Comparison of ENCODE assay signal across 24 mouse cellular contexts in the genomic region with DNA sequence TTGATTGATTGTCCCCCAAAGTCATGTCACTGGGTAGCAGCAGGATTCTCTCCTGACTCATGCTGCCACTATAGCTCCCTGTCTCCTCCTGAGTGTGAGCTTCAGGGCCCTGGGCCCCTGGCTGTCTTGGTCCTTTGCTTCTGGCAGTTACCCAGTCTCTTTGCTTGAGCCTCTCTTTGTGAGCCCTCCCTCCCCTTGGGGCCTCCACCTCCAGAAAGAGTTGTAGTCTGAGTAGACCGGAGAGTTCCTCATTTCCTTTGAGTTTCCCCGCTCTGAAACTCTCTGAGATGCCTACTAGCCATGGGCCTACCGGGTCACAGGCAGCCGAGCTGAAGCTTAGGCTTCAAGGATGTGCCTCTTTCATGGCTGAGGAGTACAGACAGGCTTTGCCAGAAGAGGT. TPM values are rescaled to one million over a fixed set of nuclear protein-coding genes. Genes with fewer than 3 reads are reported as not detected.
A peak's percentile ranks its signal among the peaks of the same experiment; 100 is the strongest.
DNase-seq lines count a peak whose midpoint lies in the region; ATAC-seq and TF ChIP-seq lines count a peak whose summit lies in the region.
"Had no signal": no experiment of that assay in that cellular context is flagged by ENCODE, and none has a peak within 500 bp of the region (broad histone marks: within the 10 kb centered on the region; RNA-seq: fewer than 3 reads in every experiment).

No protein-coding gene starts in this region.

- dilution Hi-C loops in CH12.LX (cut with MboI; ENCODE audit: extremely low pct_ligation_motif_present, extremely low pct_unique_long_range_greater_than_20kb, low sequenced_read_pairs) = no loop called here

- DNase-seq in heart, adult 11 months = peak; percentile 60
- no peak for DNase-seq in liver, embryonic 13.5 days
- DNase-seq in liver (no peak), CH12.LX (ENCODE audit: extremely low read depth) (peak; percentile 25)
- DNase-seq: adrenal gland, adult 2 months; adrenal gland, postnatal 10 days; adrenal gland, postnatal 36 days; B cell, adult 2 months; cerebellum, adult 11-12 months; cerebellum, adult 2 months; cerebellum, adult 9-10 months; cerebellum, postnatal 10 days; cerebellum, postnatal 25 days; forebrain, postnatal 0 days had no signal

- no peak overlapping the region for H3K27ac ChIP-seq in heart, embryonic 12.5 days (ENCODE audit: poor library complexity, severe bottlenecking)
- H3K27ac ChIP-seq in liver, embryonic 13.5 days = peak overlapping the region; percentile 40; the same call in 1 of the 2 replicates
- H3K27ac ChIP-seq in CH12.LX (ENCODE audit: insufficient read depth, low read depth) = no peak overlapping the region
- no peak overlapping the region for H3K27ac ChIP-seq in intestine, embryonic 16.5 days (ENCODE audit: low read length)
- H3K27ac ChIP-seq: embryonic facial prominence, embryonic 10.5 days; embryonic facial prominence, embryonic 12.5 days; forebrain, embryonic 13.5 days; forebrain, embryonic 15.5 days had no signal

- TF ChIP-seq RAD21 in CH12.LX (IDR thresholded peaks at IDR 0.05; ENCODE audit: low read depth, low read length) = no peak

- H3K4me2 ChIP-seq in heart, embryonic 12.5 days = no peak overlapping the region
- H3K4me2 ChIP-seq in liver, embryonic 13.5 days = no peak overlapping the region
- H3K4me2 ChIP-seq in CH12.LX (ENCODE audit: insufficient read depth, low read depth, poor library complexity, severe bottlenecking) = no peak overlapping the region
- no peak overlapping the region for H3K4me2 ChIP-seq in intestine, embryonic 16.5 days (ENCODE audit: low read depth, low read length)
- H3K4me2 ChIP-seq: embryonic facial prominence, embryonic 12.5 days; forebrain, embryonic 13.5 days; forebrain, embryonic 15.5 days had no signal

- no peak overlapping the region for H3K9ac ChIP-seq in heart, embryonic 12.5 days
- peak overlapping the region; percentile 15; the same call in 1 of the 2 replicates for H3K9ac ChIP-seq in liver, embryonic 13.5 days
- no peak overlapping the region for H3K9ac ChIP-seq in CH12.LX (ENCODE audit: insufficient read depth, low read depth)
- no peak overlapping the region for H3K9ac ChIP-seq in intestine, embryonic 16.5 days (ENCODE audit: low read depth, low read length)
- H3K9ac ChIP-seq: embryonic facial prominence, embryonic 12.5 days; forebrain, embryonic 13.5 days; forebrain, embryonic 15.5 days; forebrain, postnatal 0 days had no signal

- no peaks in the 10 kb centered on the region for H3K79me2 ChIP-seq in CH12.LX (replicated peaks; ENCODE audit: control insufficient read depth, extremely low read depth, insufficient read depth, poor library complexity, severe bottlenecking)

- 83% methylated on average over 4 of the region's 4 CpGs for WGBS in heart, embryonic 12.5 days
- 46% methylated on average over 4 of the region's 4 CpGs for WGBS in liver, embryonic 13.5 days (ENCODE audit: insufficient replicate concordance)
- WGBS in intestine, embryonic 16.5 days = 79% methylated on average over 4 of the region's 4 CpGs

- in situ Hi-C loops in CH12.LX (cut with MboI; ENCODE audit: low pct_ligation_motif_present, low pct_unique_long_range_greater_than_20kb, low sequenced_read_pairs) = no loop called here

- H3K4me1 ChIP-seq in heart, embryonic 12.5 days (replicated peaks) = peaks cover 11% of the 10 kb centered on the region
- H3K4me1 ChIP-seq in liver, embryonic 13.5 days (replicated peaks) = peaks cover 43% of the 10 kb centered on the region
- peaks cover 3 to 13% of the 10 kb centered on the region in 2 experiments; a peak in 3 of 4 replicates for H3K4me1 ChIP-seq in CH12.LX (ENCODE audit: control insufficient read depth in 1 of 2, insufficient read depth in 2 of 2)
- peaks cover 8% of the 10 kb centered on the region; the same call in 1 of the 2 replicates for H3K4me1 ChIP-seq in intestine, embryonic 16.5 days (ENCODE audit: control insufficient read depth, insufficient read depth, low read length)

- no peak overlapping the region for H3K4me3 ChIP-seq in heart, embryonic 12.5 days
- H3K4me3 ChIP-seq in liver, embryonic 13.5 days (replicated peaks) = no peak overlapping the region
- H3K4me3 ChIP-seq in CH12.LX (replicated peaks in 1 of 3; ENCODE audit: low read depth in 2 of 3, low read length in 2 of 3, poor library complexity in 1 of 3) = no peak overlapping the region
- H3K4me3 ChIP-seq in intestine, embryonic 16.5 days (ENCODE audit: low read length) = no peak overlapping the region
- H3K4me3 ChIP-seq: embryonic facial prominence, embryonic 10.5 days; embryonic facial prominence, embryonic 12.5 days; forebrain, embryonic 13.5 days; forebrain, embryonic 15.5 days had no signal

- no peak for TF ChIP-seq POLR2A in CH12.LX (IDR thresholded peaks at IDR 0.05; ENCODE audit: low read depth, low read length)

- no peak for ATAC-seq in heart, embryonic 12.5 days (ENCODE audit: insufficient number of reproducible peaks, low FRiP score)
- no peak for ATAC-seq in liver, embryonic 13.5 days (ENCODE audit: low read depth)
- peak; percentile 29 for ATAC-seq in granulocyte monocyte progenitor cell, adult 5-6 weeks (replicated peaks; ENCODE audit: poor library complexity, severe bottlenecking)
- no peak for ATAC-seq in intestine, embryonic 16.5 days
- ATAC-seq: forebrain, embryonic 13.5 days; forebrain, embryonic 15.5 days; forebrain, postnatal 0 days had no signal

- H3K9me3 ChIP-seq in heart, embryonic 12.5 days (replicated peaks) = no peaks in the 10 kb centered on the region
- 0 out of 2 replicates have a peak, but pooled peaks cover 2% of the 10 kb centered on the region for H3K9me3 ChIP-seq in liver, embryonic 13.5 days (replicated peaks)
- H3K9me3 ChIP-seq in CH12.LX (replicated peaks; ENCODE audit: low read length) = peaks cover 7% of the 10 kb centered on the region
- no peaks in the 10 kb centered on the region for H3K9me3 ChIP-seq in intestine, embryonic 16.5 days (ENCODE audit: control insufficient read depth, low read length)
- H3K9me3 ChIP-seq: embryonic facial prominence, embryonic 10.5 days; embryonic facial prominence, embryonic 12.5 days; forebrain, embryonic 13.5 days; forebrain, embryonic 15.5 days had no signal

- no peak for TF ChIP-seq EP300 in CH12.LX (IDR thresholded peaks at IDR 0.05; ENCODE audit: low read length)

- no peak for TF ChIP-seq CTCF in CH12.LX (conservative IDR thresholded peaks at IDR 0.05 in 1 of 2, IDR thresholded peaks at IDR 0.05 in 1 of 2; ENCODE audit: low read depth in 2 of 2, low read length in 2 of 2)

- H3K27me3 ChIP-seq in heart, embryonic 12.5 days (replicated peaks) = peaks cover 45% of the 10 kb centered on the region
- peaks cover 20% of the 10 kb centered on the region for H3K27me3 ChIP-seq in liver, embryonic 13.5 days
- H3K27me3 ChIP-seq in CH12.LX (replicated peaks) = peaks cover 52% of the 10 kb centered on the region
- no peaks in the 10 kb centered on the region for H3K27me3 ChIP-seq in intestine, embryonic 16.5 days (replicated peaks; ENCODE audit: control insufficient read depth, insufficient read depth, low read length)
- H3K27me3 ChIP-seq: forebrain, embryonic 13.5 days; forebrain, embryonic 15.5 days had no signal

- no peaks in the 10 kb centered on the region for H3K36me3 ChIP-seq in heart, embryonic 12.5 days
- no peaks in the 10 kb centered on the region for H3K36me3 ChIP-seq in liver, embryonic 13.5 days
- H3K36me3 ChIP-seq in CH12.LX (replicated peaks in 1 of 2; ENCODE audit: control insufficient read depth in 1 of 2, insufficient read depth in 1 of 2, low read length in 1 of 2) = no peaks in the 10 kb centered on the region
- no peaks in the 10 kb centered on the region for H3K36me3 ChIP-seq in intestine, embryonic 16.5 days (ENCODE audit: control insufficient read depth, insufficient read depth, low read length)
- H3K36me3 ChIP-seq: embryonic facial prominence, embryonic 10.5 days; embryonic facial prominence, embryonic 12.5 days; G1E had no signal

RNA-seq across cellular contexts. Expression of a gene that starts 14.1 kb away (rescaled TPM):
- polyA plus RNA-seq in heart, embryonic 12.5 days (2016; fragmentation: Nextera tagmentation; extraction: Ambion mirVana) = 0.10 and 0.23 TPM in 2 replicates
- polyA plus RNA-seq in liver, embryonic 13.5 days (2015; fragmentation: Nextera tagmentation; extraction: Ambion mirVana) = 0.24 and 0.31 TPM in 2 replicates
- total RNA-seq in CH12.LX (2012; rRNA removed) (not detected in 2 replicates), CH12.LX (2014; rRNA removed) (not detected in 2 replicates)
- polyA plus RNA-seq in CH12.LX (2012; ENCODE audit: insufficient read length, low read depth) = not detected in 2 replicates
- total RNA-seq in granulocyte monocyte progenitor cell, adult 5-6 weeks (2014; fragmentation: Nextera tagmentation) = not detected in 2 replicates
- not detected in 2 replicates for total RNA-seq in granulocyte monocyte progenitor cell, adult 5-6 weeks (2017)
- 2.2 and 2.3 TPM in 2 replicates for polyA plus RNA-seq in intestine, embryonic 16.5 days (2015; fragmentation: Nextera tagmentation; extraction: Ambion mirVana)

RNA-seq across cellular contexts. Expression of a gene that starts 20.2 kb away (rescaled TPM):
- polyA plus RNA-seq in heart, embryonic 12.5 days (2016; fragmentation: Nextera tagmentation; extraction: Ambion mirVana) = 109 and 115 TPM in 2 replicates
- 91.9 and 101 TPM in 2 replicates for polyA plus RNA-seq in liver, embryonic 13.5 days (2015; fragmentation: Nextera tagmentation; extraction: Ambion mirVana)
- 72.9 and 82.1 TPM in 2 replicates for total RNA-seq in CH12.LX (2012; rRNA removed)
- total RNA-seq in CH12.LX (2014; rRNA removed) = 72.9 and 76.6 TPM in 2 replicates
- 97.2 and 108 TPM in 2 replicates for polyA plus RNA-seq in CH12.LX (2012; ENCODE audit: insufficient read length, low read depth)
- 57.9 and 61.3 TPM in 2 replicates for total RNA-seq in granulocyte monocyte progenitor cell, adult 5-6 weeks (2014; fragmentation: Nextera tagmentation)
- 190 and 228 TPM in 2 replicates for total RNA-seq in granulocyte monocyte progenitor cell, adult 5-6 weeks (2017)
- polyA plus RNA-seq in intestine, embryonic 16.5 days (2015; fragmentation: Nextera tagmentation; extraction: Ambion mirVana) = 78.5 and 85.7 TPM in 2 replicates

RNA-seq across cellular contexts. Expression of a gene that starts 21.1 kb away (rescaled TPM):
- polyA plus RNA-seq in heart, embryonic 12.5 days (2016; fragmentation: Nextera tagmentation; extraction: Ambion mirVana) = not detected in 2 replicates
- not detected in 2 replicates for polyA plus RNA-seq in liver, embryonic 13.5 days (2015; fragmentation: Nextera tagmentation; extraction: Ambion mirVana)
- total RNA-seq in CH12.LX (2012; rRNA removed) = not detected in 2 replicates
- total RNA-seq in CH12.LX (2014; rRNA removed) = not detected in 2 replicates
- not detected in 2 replicates for polyA plus RNA-seq in CH12.LX (2012; ENCODE audit: insufficient read length, low read depth)
- not detected in 2 replicates for total RNA-seq in granulocyte monocyte progenitor cell, adult 5-6 weeks (2014; fragmentation: Nextera tagmentation)
- not detected in 2 replicates for total RNA-seq in granulocyte monocyte progenitor cell, adult 5-6 weeks (2017)
- polyA plus RNA-seq in intestine, embryonic 16.5 days (2015; fragmentation: Nextera tagmentation; extraction: Ambion mirVana) = 66.6 and 66.9 TPM in 2 replicates
- total RNA-seq: adrenal gland, adult 2 months; adrenal gland, postnatal 10 days; adrenal gland, postnatal 36 days; forebrain, postnatal 0 days; G1E had no signal
- polyA plus RNA-seq: adrenal gland, adult 2 months; cerebellum, adult 2 months; cortical plate, adult 2 months; embryonic facial prominence, embryonic 10.5 days; embryonic facial prominence, embryonic 12.5 days; forebrain, embryonic 11.5 days; forebrain, embryonic 13.5 days; forebrain, embryonic 15.5 days; forebrain, postnatal 0 days; G1E had no signal

RNA-seq across cellular contexts. Expression of a gene that starts 31.2 kb away (rescaled TPM):
- 2.7 and 3.6 TPM in 2 replicates for polyA plus RNA-seq in heart, embryonic 12.5 days (2016; fragmentation: Nextera tagmentation; extraction: Ambion mirVana)
- 0.20 and 0.23 TPM in 2 replicates for polyA plus RNA-seq in liver, embryonic 13.5 days (2015; fragmentation: Nextera tagmentation; extraction: Ambion mirVana)
- total RNA-seq in CH12.LX (2012; rRNA removed) (not detected in 2 replicates), CH12.LX (2014; rRNA removed) (not detected in 2 replicates)
- not detected in 2 replicates for polyA plus RNA-seq in CH12.LX (2012; ENCODE audit: insufficient read length, low read depth)
- 0.92 and 2.3 TPM in 2 replicates for total RNA-seq in granulocyte monocyte progenitor cell, adult 5-6 weeks (2014; fragmentation: Nextera tagmentation)
- 0.26 and 0.82 TPM in 2 replicates for total RNA-seq in granulocyte monocyte progenitor cell, adult 5-6 weeks (2017)
- polyA plus RNA-seq in intestine, embryonic 16.5 days (2015; fragmentation: Nextera tagmentation; extraction: Ambion mirVana) = 0.93 and 1.2 TPM in 2 replicates
- polyA plus RNA-seq: G1E had no signal

RNA-seq across cellular contexts. Expression of a gene that starts 48.1 kb away (rescaled TPM):
- 33.8 and 37.3 TPM in 2 replicates for polyA plus RNA-seq in heart, embryonic 12.5 days (2016; fragmentation: Nextera tagmentation; extraction: Ambion mirVana)
- polyA plus RNA-seq in liver, embryonic 13.5 days (2015; fragmentation: Nextera tagmentation; extraction: Ambion mirVana) = 18.4 and 19.1 TPM in 2 replicates
- 4.2 and 4.3 TPM in 2 replicates for total RNA-seq in CH12.LX (2012; rRNA removed)
- total RNA-seq in CH12.LX (2014; rRNA removed) = 3.6 TPM in 2 replicates
- 2.6 and 2.7 TPM in 2 replicates for polyA plus RNA-seq in CH12.LX (2012; ENCODE audit: insufficient read length, low read depth)
- total RNA-seq in granulocyte monocyte progenitor cell, adult 5-6 weeks (2014; fragmentation: Nextera tagmentation) = 27.9 and 30.3 TPM in 2 replicates
- 15.0 and 24.8 TPM in 2 replicates for total RNA-seq in granulocyte monocyte progenitor cell, adult 5-6 weeks (2017)
- polyA plus RNA-seq in intestine, embryonic 16.5 days (2015; fragmentation: Nextera tagmentation; extraction: Ambion mirVana) = 21.9 and 24.1 TPM in 2 replicates

Comparison
In these comparisons a context has a peak if more than half of its experiments do, and no peak if none do; other contexts are left out.
1. DNase-seq: peak in heart, adult 11 months (single experiment) and CH12.LX (single experiment); none in liver, embryonic 13.5 days (single experiment) and liver (single experiment).
2. RNA of a gene that starts 21.1 kb away (polyA plus RNA-seq): 66.6 to 66.9 TPM in intestine, embryonic 16.5 days; not detected in heart, embryonic 12.5 days, not detected in liver, embryonic 13.5 days and not detected in CH12.LX; every median in the first group is over 10 times any median in the second.